Mouse (Mus musculus): ENCODE data around the gene Casp9.

DNA sequence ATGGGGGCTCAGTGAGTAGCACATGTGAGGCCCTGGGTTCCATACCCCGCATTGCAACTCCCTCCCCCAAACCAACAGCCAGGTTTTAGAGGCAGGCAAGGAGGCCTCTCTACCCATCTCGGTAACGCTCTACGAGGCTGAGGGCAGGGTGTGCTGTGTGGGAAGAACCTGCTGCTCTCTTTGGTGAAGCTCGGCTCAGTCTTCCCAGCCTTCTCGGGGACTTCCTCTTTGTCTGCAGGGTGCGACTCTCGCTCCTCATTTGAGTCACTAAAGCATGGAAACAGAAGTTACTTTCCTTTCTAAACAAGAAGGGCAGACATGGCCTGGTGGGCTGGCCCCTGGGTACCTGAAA is 27.1 kb upstream of the Casp9 start:
- no peak for TF ChIP-seq CTCF (IDR thresholded peaks at IDR 0.05; ENCODE audit: low read depth)
- no peak for TF ChIP-seq EP300 (IDR thresholded peaks at IDR 0.05; ENCODE audit: low read depth)

Measured in liver, postnatal 0 days (tissue).